Mouse (Mus musculus): ENCODE results near the gene Azi2. TPM values are rescaled to one million over a fixed set of nuclear protein-coding genes. Genes with fewer than 3 reads are reported as not detected.
A peak's percentile ranks its signal among the peaks of the same experiment; 100 is the strongest.

Azi2 gene
- polyA plus RNA-seq, 1 experiment from 2014 or later = 68.3 TPM

- Histone ChIP-seq H3K4me3 (ENCODE audit: low read length) (no peak overlapping the region), H3K9me3 (ENCODE audit: low read length) (no peaks in the 10 kb centered on the region), H3K4me1 (ENCODE audit: insufficient read depth, low read length) (no peaks in the 10 kb centered on the region), H3K27ac (ENCODE audit: low read length) (no peak overlapping the region), H3K9ac (replicated peaks; ENCODE audit: low read length) (no peak overlapping the region), H3K4me2 (replicated peaks; ENCODE audit: low read depth, low read length) (no peak overlapping the region), H3K36me3 (ENCODE audit: insufficient read depth, low read length) (no peaks in the 10 kb centered on the region), H3K27me3 (ENCODE audit: insufficient read depth, low read length) (no peaks in the 10 kb centered on the region)
- ATAC-seq (ENCODE audit: low FRiP score, low TSS enrichment) = no peak
- 83% methylated on average over 3 of the region's 3 CpGs for WGBS
Observed at GRCm38 (mm10) chr9:118034990-118035389, 5.3 kb upstream of the Azi2 start.

GRCm38 (mm10) chr9:118041022-118041400 lies 712 bp downstream of the Azi2 start:
- no peak for ATAC-seq (ENCODE audit: low FRiP score, low TSS enrichment)
- Histone ChIP-seq H3K4me1 (ENCODE audit: insufficient read depth, low read length) (peaks cover 17% of the 10 kb centered on the region), H3K9ac (replicated peaks; ENCODE audit: low read length) (peak overlapping the region; percentile 93), H3K36me3 (ENCODE audit: insufficient read depth, low read length) (0 out of 2 replicates have a peak, but pooled peaks cover 5% of the 10 kb centered on the region), H3K9me3 (ENCODE audit: low read length) (no peaks in the 10 kb centered on the region), H3K4me3 (ENCODE audit: low read length) (peak overlapping the region; percentile 89), H3K27ac (ENCODE audit: low read length) (peak overlapping the region; percentile 98), H3K4me2 (replicated peaks; ENCODE audit: low read depth, low read length) (peak overlapping the region; percentile 77), H3K27me3 (ENCODE audit: insufficient read depth, low read length) (no peaks in the 10 kb centered on the region)
- under 1% methylated on average over 21 of the region's 21 CpGs for WGBS

GRCm38 (mm10) chr9:118041646-118042045 lies 1.3 kb downstream of the Azi2 start:
- peak overlapping the region; percentile 89 for H3K4me3 ChIP-seq (ENCODE audit: low read length)
- H3K27ac ChIP-seq (ENCODE audit: low read length) = no peak overlapping the region
- no peaks in the 10 kb centered on the region for H3K9me3 ChIP-seq (ENCODE audit: low read length)
- H3K4me2 ChIP-seq (replicated peaks; ENCODE audit: low read depth, low read length) = peak overlapping the region; percentile 77
- 19% methylated on average over 5 of the region's 5 CpGs for WGBS
- H3K27me3 ChIP-seq (ENCODE audit: insufficient read depth, low read length) = no peaks in the 10 kb centered on the region
- peaks cover 17% of the 10 kb centered on the region for H3K4me1 ChIP-seq (ENCODE audit: insufficient read depth, low read length)
- no peak for ATAC-seq (ENCODE audit: low FRiP score, low TSS enrichment)
- H3K36me3 ChIP-seq (ENCODE audit: insufficient read depth, low read length) = 0 out of 2 replicates have a peak, but pooled peaks cover 5% of the 10 kb centered on the region
- H3K9ac ChIP-seq (replicated peaks; ENCODE audit: low read length) = peak overlapping the region; percentile 93

DNA sequence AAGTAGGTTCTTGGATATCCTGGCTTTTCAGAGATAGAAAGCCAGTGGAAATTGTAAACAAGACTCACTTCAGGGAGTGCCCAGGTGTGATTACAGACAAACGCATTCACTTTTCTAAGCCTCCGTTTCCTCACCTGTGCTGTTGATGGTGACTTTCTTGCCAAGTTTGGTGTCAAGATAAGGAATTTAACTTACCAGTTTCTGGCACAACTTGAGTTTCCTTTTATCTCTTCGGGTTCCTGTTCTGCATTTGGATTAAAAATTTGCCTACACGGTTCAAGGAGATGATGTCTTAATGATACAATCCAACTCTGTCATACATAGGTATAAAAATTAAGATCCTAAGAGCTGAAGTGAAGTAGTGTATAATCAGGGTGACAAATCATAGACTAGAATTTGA lies 2.4 kb downstream of the Azi2 start:
- H3K4me1 ChIP-seq (ENCODE audit: insufficient read depth, low read length) = peaks cover 17% of the 10 kb centered on the region
- no peak overlapping the region for H3K9ac ChIP-seq (replicated peaks; ENCODE audit: low read length)
- H3K27ac ChIP-seq (ENCODE audit: low read length) = no peak overlapping the region
- H3K27me3 ChIP-seq (ENCODE audit: insufficient read depth, low read length) = no peaks in the 10 kb centered on the region
- WGBS = 88% methylated on average over 4 of the region's 4 CpGs
- H3K4me3 ChIP-seq (ENCODE audit: low read length) = no peak overlapping the region
- no peaks in the 10 kb centered on the region for H3K9me3 ChIP-seq (ENCODE audit: low read length)
- no peak for ATAC-seq (ENCODE audit: low FRiP score, low TSS enrichment)
- H3K36me3 ChIP-seq (ENCODE audit: insufficient read depth, low read length) = 0 out of 2 replicates have a peak, but pooled peaks cover 5% of the 10 kb centered on the region
- no peak overlapping the region for H3K4me2 ChIP-seq (replicated peaks; ENCODE audit: low read depth, low read length)

GRCm38 (mm10) chr9:118043581-118043980 lies 3.3 kb downstream of the Azi2 start:
- WGBS = 94% methylated on average over 3 of the region's 3 CpGs
- H3K4me3 ChIP-seq (ENCODE audit: low read length) = no peak overlapping the region
- no peak overlapping the region for H3K9ac ChIP-seq (replicated peaks; ENCODE audit: low read length)
- peaks cover 17% of the 10 kb centered on the region for H3K4me1 ChIP-seq (ENCODE audit: insufficient read depth, low read length)
- H3K27me3 ChIP-seq (ENCODE audit: insufficient read depth, low read length) = no peaks in the 10 kb centered on the region
- no peaks in the 10 kb centered on the region for H3K9me3 ChIP-seq (ENCODE audit: low read length)
- no peak overlapping the region for H3K27ac ChIP-seq (ENCODE audit: low read length)
- H3K36me3 ChIP-seq (ENCODE audit: insufficient read depth, low read length) = 0 out of 2 replicates have a peak, but pooled peaks cover 9% of the 10 kb centered on the region
- no peak overlapping the region for H3K4me2 ChIP-seq (replicated peaks; ENCODE audit: low read depth, low read length)
- ATAC-seq (ENCODE audit: low FRiP score, low TSS enrichment) = no peak

GRCm38 (mm10) chr9:118045011-118045533 lies 4.8 kb downstream of the Azi2 start:
- Histone ChIP-seq H3K4me1 (ENCODE audit: insufficient read depth, low read length) (peaks cover 17% of the 10 kb centered on the region), H3K27me3 (ENCODE audit: insufficient read depth, low read length) (no peaks in the 10 kb centered on the region), H3K4me2 (replicated peaks; ENCODE audit: low read depth, low read length) (no peak overlapping the region), H3K27ac (ENCODE audit: low read length) (no peak overlapping the region), H3K4me3 (ENCODE audit: low read length) (no peak overlapping the region), H3K9ac (replicated peaks; ENCODE audit: low read length) (no peak overlapping the region), H3K36me3 (ENCODE audit: insufficient read depth, low read length) (0 out of 2 replicates have a peak, but pooled peaks cover 13% of the 10 kb centered on the region), H3K9me3 (ENCODE audit: low read length) (no peaks in the 10 kb centered on the region)
- ATAC-seq (ENCODE audit: low FRiP score, low TSS enrichment) = no peak
- 83% methylated on average over 1 of the region's 1 CpGs for WGBS

DNA sequence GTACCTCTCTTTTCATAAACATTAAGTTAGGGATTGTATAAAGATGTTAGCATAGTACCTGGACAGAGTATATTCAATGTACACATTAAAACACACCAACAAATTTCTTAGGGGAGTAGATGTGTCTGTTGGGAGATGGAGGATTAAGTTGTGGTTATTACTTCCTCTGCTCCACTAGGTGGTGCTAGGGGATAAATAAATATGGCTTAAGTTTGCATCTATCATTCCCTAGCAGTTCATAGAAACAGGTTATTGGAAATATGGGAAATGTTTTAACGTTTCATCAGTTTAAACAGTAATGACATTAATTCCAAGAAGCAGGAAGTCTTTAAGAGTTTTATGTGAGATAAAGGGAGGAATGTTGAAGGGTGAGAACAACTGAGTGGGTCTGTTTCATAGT lies 13.0 kb downstream of the Azi2 start:
- WGBS = 47% methylated on average over 1 of the region's 1 CpGs
- no peak for ATAC-seq (ENCODE audit: low FRiP score, low TSS enrichment)
- no peak overlapping the region for H3K4me3 ChIP-seq (ENCODE audit: low read length)
- no peak overlapping the region for H3K4me2 ChIP-seq (replicated peaks; ENCODE audit: low read depth, low read length)
- H3K4me1 ChIP-seq (ENCODE audit: insufficient read depth, low read length) = no peaks in the 10 kb centered on the region
- peaks cover 26% of the 10 kb centered on the region for H3K36me3 ChIP-seq (ENCODE audit: insufficient read depth, low read length)
- no peaks in the 10 kb centered on the region for H3K9me3 ChIP-seq (ENCODE audit: low read length)
- H3K9ac ChIP-seq (replicated peaks; ENCODE audit: low read length) = no peak overlapping the region
- H3K27ac ChIP-seq (ENCODE audit: low read length) = no peak overlapping the region
- no peaks in the 10 kb centered on the region for H3K27me3 ChIP-seq (ENCODE audit: insufficient read depth, low read length)

- H3K4me3 ChIP-seq (ENCODE audit: low read length) = no peak overlapping the region
- no peak overlapping the region for H3K27ac ChIP-seq (ENCODE audit: low read length)
- no peak overlapping the region for H3K9ac ChIP-seq (replicated peaks; ENCODE audit: low read length)
- peaks cover 18% of the 10 kb centered on the region for H3K36me3 ChIP-seq (ENCODE audit: insufficient read depth, low read length)
- no peaks in the 10 kb centered on the region for H3K27me3 ChIP-seq (ENCODE audit: insufficient read depth, low read length)
- WGBS = 74% methylated on average over 3 of the region's 3 CpGs
- no peaks in the 10 kb centered on the region for H3K9me3 ChIP-seq (ENCODE audit: low read length)
- no peaks in the 10 kb centered on the region for H3K4me1 ChIP-seq (ENCODE audit: insufficient read depth, low read length)
- no peak overlapping the region for H3K4me2 ChIP-seq (replicated peaks; ENCODE audit: low read depth, low read length)
- no peak for ATAC-seq (ENCODE audit: low FRiP score, low TSS enrichment)
Observed at GRCm38 (mm10) chr9:118059101-118059500, 18.8 kb downstream of the Azi2 start.

GRCm38 (mm10) chr9:118070442-118070841 lies 30.1 kb downstream of the Azi2 start:
- no peak overlapping the region for H3K9ac ChIP-seq (replicated peaks; ENCODE audit: low read length)
- WGBS = 93% methylated on average over 6 of the region's 6 CpGs
- no peak overlapping the region for H3K4me3 ChIP-seq (ENCODE audit: low read length)
- peaks cover 21% of the 10 kb centered on the region for H3K36me3 ChIP-seq (ENCODE audit: insufficient read depth, low read length)
- no peak overlapping the region for H3K4me2 ChIP-seq (replicated peaks; ENCODE audit: low read depth, low read length)
- H3K4me1 ChIP-seq (ENCODE audit: insufficient read depth, low read length) = no peaks in the 10 kb centered on the region
- no peaks in the 10 kb centered on the region for H3K27me3 ChIP-seq (ENCODE audit: insufficient read depth, low read length)
- H3K9me3 ChIP-seq (ENCODE audit: low read length) = no peaks in the 10 kb centered on the region
- no peak overlapping the region for H3K27ac ChIP-seq (ENCODE audit: low read length)
- ATAC-seq (ENCODE audit: low FRiP score, low TSS enrichment) = no peak

DNA sequence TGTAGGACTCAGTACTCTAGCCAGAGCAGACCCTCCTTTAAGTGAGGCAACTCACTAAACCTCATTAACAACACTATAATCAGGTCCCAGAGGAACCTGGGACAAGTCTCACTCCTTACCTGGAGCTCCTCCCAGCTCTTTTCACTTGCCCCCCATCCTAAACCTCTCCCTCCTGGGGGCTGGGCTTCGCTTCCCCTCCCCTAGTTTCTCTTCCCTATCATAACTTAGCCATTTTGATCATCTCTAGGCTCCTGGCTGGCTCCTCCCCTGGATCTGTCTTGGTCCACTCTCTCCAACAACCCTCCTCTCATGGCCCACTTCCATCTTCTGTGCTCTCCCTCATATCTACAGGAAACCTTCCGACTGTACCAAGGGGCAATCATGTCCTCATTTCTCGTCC lies 31.0 kb downstream of the Azi2 start:
- H3K27me3 ChIP-seq (ENCODE audit: insufficient read depth, low read length) = no peaks in the 10 kb centered on the region

More for the DNA sequence above, 31.0 kb downstream of the Azi2 start:
- Histone ChIP-seq H3K4me1 (ENCODE audit: insufficient read depth, low read length) (no peaks in the 10 kb centered on the region), H3K36me3 (ENCODE audit: insufficient read depth, low read length) (peaks cover 21% of the 10 kb centered on the region), H3K27ac (ENCODE audit: low read length) (no peak overlapping the region), H3K4me3 (ENCODE audit: low read length) (no peak overlapping the region), H3K9me3 (ENCODE audit: low read length) (no peaks in the 10 kb centered on the region), H3K4me2 (replicated peaks; ENCODE audit: low read depth, low read length) (no peak overlapping the region), H3K9ac (replicated peaks; ENCODE audit: low read length) (no peak overlapping the region)
- ATAC-seq (ENCODE audit: low FRiP score, low TSS enrichment) = no peak
- 85% methylated on average over 3 of the region's 3 CpGs for WGBS

Measured in kidney, embryonic 16.5 days (tissue).